Mouse (Mus musculus): ENCODE results near the gene Mrpl11. TPM values are rescaled to one million over a fixed set of nuclear protein-coding genes. Genes with fewer than 3 reads are reported as not detected.
A peak's percentile ranks its signal among the peaks of the same experiment; 100 is the strongest.
"Not testable (repeated sequence)": the region's sequence is repeated elsewhere in the genome, so short reads cannot be mapped to it uniquely, and the experiment has no call there.

Gene Mrpl11
- polyA plus RNA-seq, 1 experiment from 2014 or later: 80.5 TPM

- not testable (repeated sequence) for H3K27ac ChIP-seq (ENCODE audit: low read length); H3K4me1 ChIP-seq (ENCODE audit: control insufficient read depth, insufficient read depth, low read length); H3K9ac ChIP-seq (ENCODE audit: low read length); H3K27me3 ChIP-seq (ENCODE audit: control insufficient read depth, insufficient read depth, low read length); H3K36me3 ChIP-seq (ENCODE audit: control insufficient read depth, insufficient read depth, low read length); H3K4me2 ChIP-seq (ENCODE audit: low read depth, low read length); H3K9me3 ChIP-seq (replicated peaks; ENCODE audit: control insufficient read depth, low read length); H3K4me3 ChIP-seq (replicated peaks; ENCODE audit: low read length); ATAC-seq (ENCODE audit: insufficient read depth, low FRiP score)
- WGBS: 55% methylated on average over 2 of the region's 2 CpGs
Measured at GRCm38 (mm10) chr19:5003644-5004043, 41.7 kb downstream of the Mrpl11 start.

DNA sequence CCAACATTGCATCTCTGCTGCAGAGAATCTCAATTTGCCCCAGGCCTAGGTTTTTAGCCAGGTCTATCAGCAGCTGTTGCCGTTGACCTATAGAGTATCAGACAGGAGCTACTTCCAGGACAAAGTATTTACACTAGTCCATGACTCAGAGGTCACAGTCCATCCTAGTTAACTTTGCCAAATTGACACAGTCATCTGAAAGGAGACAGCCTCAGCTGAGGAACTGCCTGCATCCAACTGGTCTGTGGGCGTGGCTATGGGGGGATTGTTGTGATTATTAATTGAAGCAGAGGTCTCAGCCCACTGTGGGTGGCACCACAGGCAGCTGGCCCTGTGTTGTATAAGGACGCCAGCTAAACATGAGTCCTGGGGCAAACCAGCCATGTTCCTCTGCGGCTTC, 43.0 kb downstream of the Mrpl11 start:
- H3K36me3 ChIP-seq (ENCODE audit: control insufficient read depth, insufficient read depth, low read length): no peaks in the 10 kb centered on the region
- H3K4me1 ChIP-seq (ENCODE audit: control insufficient read depth, insufficient read depth, low read length): no peaks in the 10 kb centered on the region
- no peaks in the 10 kb centered on the region for H3K27me3 ChIP-seq (ENCODE audit: control insufficient read depth, insufficient read depth, low read length)
- H3K9me3 ChIP-seq (replicated peaks; ENCODE audit: control insufficient read depth, low read length): no peaks in the 10 kb centered on the region
- H3K4me2 ChIP-seq (ENCODE audit: low read depth, low read length): no peak overlapping the region
- WGBS: 56% methylated on average over 4 of the region's 4 CpGs
- H3K27ac ChIP-seq (ENCODE audit: low read length): no peak overlapping the region
- no peak for ATAC-seq (ENCODE audit: insufficient read depth, low FRiP score)
- H3K4me3 ChIP-seq (replicated peaks; ENCODE audit: low read length): no peak overlapping the region
- no peak overlapping the region for H3K9ac ChIP-seq (ENCODE audit: low read length)

DNA sequence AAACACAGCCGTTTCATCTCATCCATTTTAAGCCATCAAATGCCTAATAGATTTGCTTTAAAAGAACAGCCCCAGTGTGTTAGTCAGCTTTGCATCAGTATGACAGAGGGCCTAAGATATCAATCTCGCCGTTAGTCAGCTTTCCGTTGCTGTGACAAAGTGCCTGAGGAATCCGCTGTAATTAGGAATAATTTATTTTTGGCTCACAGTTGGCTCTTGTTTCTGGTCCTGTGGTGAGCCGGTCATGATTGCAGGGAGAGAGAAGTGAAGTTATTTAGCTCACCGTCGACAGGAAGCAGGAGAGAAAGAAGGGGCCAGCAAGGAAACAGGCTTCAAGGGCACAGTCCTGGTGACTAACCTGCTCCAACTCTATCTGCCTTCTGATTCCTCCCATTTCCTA, 51.2 kb downstream of the Mrpl11 start:
- H3K36me3 ChIP-seq (ENCODE audit: control insufficient read depth, insufficient read depth, low read length): no peaks in the 10 kb centered on the region
- H3K27me3 ChIP-seq (ENCODE audit: control insufficient read depth, insufficient read depth, low read length): no peaks in the 10 kb centered on the region
- no peak overlapping the region for H3K9ac ChIP-seq (ENCODE audit: low read length)
- ATAC-seq (ENCODE audit: insufficient read depth, low FRiP score): no peak
- no peak overlapping the region for H3K4me3 ChIP-seq (replicated peaks; ENCODE audit: low read length)
- no peak overlapping the region for H3K4me2 ChIP-seq (ENCODE audit: low read depth, low read length)
- peaks cover 4% of the 10 kb centered on the region; the same call in 1 of the 2 replicates for H3K4me1 ChIP-seq (ENCODE audit: control insufficient read depth, insufficient read depth, low read length)
- H3K27ac ChIP-seq (ENCODE audit: low read length): no peak overlapping the region
- WGBS: 54% methylated on average over 8 of the region's 8 CpGs
- no peaks in the 10 kb centered on the region for H3K9me3 ChIP-seq (replicated peaks; ENCODE audit: control insufficient read depth, low read length)

- H3K4me2 ChIP-seq (ENCODE audit: low read depth, low read length): no peak overlapping the region
- peaks cover 4% of the 10 kb centered on the region; the same call in 1 of the 2 replicates for H3K4me1 ChIP-seq (ENCODE audit: control insufficient read depth, insufficient read depth, low read length)
- no peak for ATAC-seq (ENCODE audit: insufficient read depth, low FRiP score)
- no peak overlapping the region for H3K4me3 ChIP-seq (replicated peaks; ENCODE audit: low read length)
- no peak overlapping the region for H3K27ac ChIP-seq (ENCODE audit: low read length)
- no peaks in the 10 kb centered on the region for H3K9me3 ChIP-seq (replicated peaks; ENCODE audit: control insufficient read depth, low read length)
- no peak overlapping the region for H3K9ac ChIP-seq (ENCODE audit: low read length)
- no peaks in the 10 kb centered on the region for H3K36me3 ChIP-seq (ENCODE audit: control insufficient read depth, insufficient read depth, low read length)
- no peaks in the 10 kb centered on the region for H3K27me3 ChIP-seq (ENCODE audit: control insufficient read depth, insufficient read depth, low read length)
- 19% methylated on average over 8 of the region's 8 CpGs for WGBS
Measured at GRCm38 (mm10) chr19:5014961-5015398, 53.0 kb downstream of the Mrpl11 start.

GRCm38 (mm10) chr19:5016221-5016742, 54.3 kb downstream of the Mrpl11 start:
- 25% methylated on average over 10 of the region's 10 CpGs for WGBS
- Histone ChIP-seq H3K9me3 (replicated peaks; ENCODE audit: control insufficient read depth, low read length) (no peaks in the 10 kb centered on the region), H3K27me3 (ENCODE audit: control insufficient read depth, insufficient read depth, low read length) (no peaks in the 10 kb centered on the region), H3K9ac (ENCODE audit: low read length) (no peak overlapping the region), H3K36me3 (ENCODE audit: control insufficient read depth, insufficient read depth, low read length) (no peaks in the 10 kb centered on the region), H3K4me3 (replicated peaks; ENCODE audit: low read length) (no peak overlapping the region), H3K4me1 (ENCODE audit: control insufficient read depth, insufficient read depth, low read length) (peaks cover 4% of the 10 kb centered on the region; the same call in 1 of the 2 replicates), H3K27ac (ENCODE audit: low read length) (peak overlapping the region; percentile 21), H3K4me2 (ENCODE audit: low read depth, low read length) (peak overlapping the region; percentile 22; the same call in 1 of the 2 replicates)
- 0 out of 2 replicates have a peak, but pooled peaks have one; percentile 58 for ATAC-seq (ENCODE audit: insufficient read depth, low FRiP score)

Other genes with a start within 250 kb of the Mrpl11 start
- 50.3 and 54.8 TPM in 2 replicates for gene Rbm4b, start 205.7 kb upstream of the Mrpl11 start, polyA plus RNA-seq (2015; fragmentation: Nextera tagmentation; extraction: Ambion mirVana)
- 47.4 and 47.5 TPM in 2 replicates for gene Rbm4, start 168.2 kb upstream of the Mrpl11 start, polyA plus RNA-seq (2015; fragmentation: Nextera tagmentation; extraction: Ambion mirVana)
- gene Gm21992, start 150.5 kb upstream of the Mrpl11 start, polyA plus RNA-seq (2015; fragmentation: Nextera tagmentation; extraction: Ambion mirVana): 32.1 TPM in 2 replicates
- gene Rbm14, start 150.5 kb upstream of the Mrpl11 start, polyA plus RNA-seq (2015; fragmentation: Nextera tagmentation; extraction: Ambion mirVana): 74.2 and 75.0 TPM in 2 replicates
- 56.6 and 60.3 TPM in 2 replicates for gene Ccs, start 122.8 kb upstream of the Mrpl11 start, polyA plus RNA-seq (2015; fragmentation: Nextera tagmentation; extraction: Ambion mirVana)
- gene Ccdc87, start 122.8 kb upstream of the Mrpl11 start, polyA plus RNA-seq (2015; fragmentation: Nextera tagmentation; extraction: Ambion mirVana): 0.09 TPM in 1 of 2 replicates, not detected in the other
- 28.4 and 34.1 TPM in 2 replicates for gene Ctsf, start 107.0 kb upstream of the Mrpl11 start, polyA plus RNA-seq (2015; fragmentation: Nextera tagmentation; extraction: Ambion mirVana)
- 5.3 and 8.9 TPM in 2 replicates for gene Actn3, start 84.2 kb upstream of the Mrpl11 start, polyA plus RNA-seq (2015; fragmentation: Nextera tagmentation; extraction: Ambion mirVana)
- 11.6 and 12.5 TPM in 2 replicates for gene Zdhhc24, start 83.5 kb upstream of the Mrpl11 start, polyA plus RNA-seq (2015; fragmentation: Nextera tagmentation; extraction: Ambion mirVana)
- 2.8 and 3.6 TPM in 2 replicates for gene Bbs1, start 55.5 kb upstream of the Mrpl11 start, polyA plus RNA-seq (2015; fragmentation: Nextera tagmentation; extraction: Ambion mirVana)
- 119 and 134 TPM in 2 replicates for gene Dpp3, start 33.9 kb upstream of the Mrpl11 start, polyA plus RNA-seq (2015; fragmentation: Nextera tagmentation; extraction: Ambion mirVana)
- gene Peli3, start 19.0 kb upstream of the Mrpl11 start, polyA plus RNA-seq (2015; fragmentation: Nextera tagmentation; extraction: Ambion mirVana): 1.8 and 1.9 TPM in 2 replicates
- 0.23 and 0.34 TPM in 2 replicates for gene Npas4, start 28.2 kb downstream of the Mrpl11 start, polyA plus RNA-seq (2015; fragmentation: Nextera tagmentation; extraction: Ambion mirVana)
- 3.1 and 3.3 TPM in 2 replicates for gene Slc29a2, start 61.7 kb downstream of the Mrpl11 start, polyA plus RNA-seq (2015; fragmentation: Nextera tagmentation; extraction: Ambion mirVana)
- 41.8 and 44.1 TPM in 2 replicates for gene B4gat1, start 76.7 kb downstream of the Mrpl11 start, polyA plus RNA-seq (2015; fragmentation: Nextera tagmentation; extraction: Ambion mirVana)
- gene AC124502.3, start 76.7 kb downstream of the Mrpl11 start, polyA plus RNA-seq (2015; fragmentation: Nextera tagmentation; extraction: Ambion mirVana): 0.99 and 1.3 TPM in 2 replicates
- gene Brms1, start 79.2 kb downstream of the Mrpl11 start, polyA plus RNA-seq (2015; fragmentation: Nextera tagmentation; extraction: Ambion mirVana): 39.8 and 43.9 TPM in 2 replicates
- gene Rin1, start 88.3 kb downstream of the Mrpl11 start, polyA plus RNA-seq (2015; fragmentation: Nextera tagmentation; extraction: Ambion mirVana): 4.5 and 4.9 TPM in 2 replicates
- gene Cd248, start 105.9 kb downstream of the Mrpl11 start, polyA plus RNA-seq (2015; fragmentation: Nextera tagmentation; extraction: Ambion mirVana): 69.8 and 76.9 TPM in 2 replicates
- gene Tmem151a, start 123.4 kb downstream of the Mrpl11 start, polyA plus RNA-seq (2015; fragmentation: Nextera tagmentation; extraction: Ambion mirVana): 4.9 and 6.8 TPM in 2 replicates
- 110 and 123 TPM in 2 replicates for gene Yif1a, start 126.4 kb downstream of the Mrpl11 start, polyA plus RNA-seq (2015; fragmentation: Nextera tagmentation; extraction: Ambion mirVana)
- 5.8 and 7.4 TPM in 2 replicates for gene Cnih2, start 136.4 kb downstream of the Mrpl11 start, polyA plus RNA-seq (2015; fragmentation: Nextera tagmentation; extraction: Ambion mirVana)
- gene Rab1b, start 144.9 kb downstream of the Mrpl11 start, polyA plus RNA-seq (2015; fragmentation: Nextera tagmentation; extraction: Ambion mirVana): 240 and 242 TPM in 2 replicates
- 13.6 TPM in 2 replicates for gene Klc2, start 156.4 kb downstream of the Mrpl11 start, polyA plus RNA-seq (2015; fragmentation: Nextera tagmentation; extraction: Ambion mirVana)

Data from stomach, embryonic 16.5 days (tissue).